Mouse (Mus musculus): ENCODE measurements at regions not wholly inside any gene's neighbourhood (a gene's known extent, or its start where the extent isn't known, plus 50 kb on each side); places are given as distances from the start of the nearest gene placed in this dataset.

- DNase-seq: no peak
- H3K36me3 ChIP-seq (ENCODE audit: control insufficient read depth, insufficient read depth, low read length): no peaks in the 10 kb centered on the region
- no peaks in the 10 kb centered on the region for H3K4me1 ChIP-seq (ENCODE audit: control insufficient read depth, insufficient read depth, low read length)
- H3K27me3 ChIP-seq (replicated peaks; ENCODE audit: control insufficient read depth, insufficient read depth, low read length): no peaks in the 10 kb centered on the region
- no peak overlapping the region for H3K4me3 ChIP-seq (ENCODE audit: insufficient read depth, low read depth, low read length)
- WGBS: 69% methylated on average over 12 of the region's 12 CpGs
- H3K27ac ChIP-seq (ENCODE audit: insufficient read depth, low read depth, low read length): no peak overlapping the region
- no peak for TF ChIP-seq POLR2A (IDR thresholded peaks at IDR 0.05; ENCODE audit: low read depth, low read length)
- no peak for TF ChIP-seq CTCF (conservative IDR thresholded peaks at IDR 0.05; ENCODE audit: insufficient read depth, insufficient read length, low read depth, low read length)
Measured at GRCm38 (mm10) chr4:98181185-98182052, 201.7 kb downstream of the Tm2d1 start.

- H3K36me3 ChIP-seq (ENCODE audit: control insufficient read depth, insufficient read depth, low read length): no peaks in the 10 kb centered on the region
- H3K27me3 ChIP-seq (replicated peaks; ENCODE audit: control insufficient read depth, insufficient read depth, low read length): no peaks in the 10 kb centered on the region
- 58% methylated on average over 10 of the region's 10 CpGs for WGBS
- H3K27ac ChIP-seq (ENCODE audit: insufficient read depth, low read depth, low read length): no peak overlapping the region
- H3K4me1 ChIP-seq (ENCODE audit: control insufficient read depth, insufficient read depth, low read length): no peaks in the 10 kb centered on the region
- no peak for DNase-seq
- H3K4me3 ChIP-seq (ENCODE audit: insufficient read depth, low read depth, low read length): no peak overlapping the region
- TF ChIP-seq POLR2A (IDR thresholded peaks at IDR 0.05; ENCODE audit: low read depth, low read length) (no peak), CTCF (conservative IDR thresholded peaks at IDR 0.05; ENCODE audit: insufficient read depth, insufficient read length, low read depth, low read length) (no peak)
Measured at GRCm38 (mm10) chr4:98180336-98180735, 202.8 kb downstream of the Tm2d1 start.

Measured in kidney, adult 2 months (tissue).